Mouse (Mus musculus): ENCODE data around the gene 9230104L09Rik.

- TF ChIP-seq CTCF (IDR thresholded peaks at IDR 0.05; ENCODE audit: low read depth) (no peak), EP300 (IDR thresholded peaks at IDR 0.05; ENCODE audit: low read depth) (no peak)
Measured at GRCm38 (mm10) chr2:148801491-148801921, 63.3 kb downstream of the 9230104L09Rik start.
